Mouse (Mus musculus) B cell, adult 2 months (primary cell): ENCODE measurements at regions not wholly inside any gene's neighbourhood (a gene's known extent, or its start where the extent isn't known, plus 50 kb on each side); places are given as distances from the start of the nearest gene placed in this dataset.

Source experiments
- DNase-seq, 2 experiments: peaks; one replicate each; pipeline ENCODE4 v3.0.0; 2022

- DNase-seq, result no peak
Measured at GRCm38 (mm10) chr5:119307768-119308167, 362.7 kb upstream of the Tbx3 start.

- DNase-seq, result no peak
Measured at GRCm38 (mm10) chr5:119310178-119310930, 360.1 kb upstream of the Tbx3 start.

DNA sequence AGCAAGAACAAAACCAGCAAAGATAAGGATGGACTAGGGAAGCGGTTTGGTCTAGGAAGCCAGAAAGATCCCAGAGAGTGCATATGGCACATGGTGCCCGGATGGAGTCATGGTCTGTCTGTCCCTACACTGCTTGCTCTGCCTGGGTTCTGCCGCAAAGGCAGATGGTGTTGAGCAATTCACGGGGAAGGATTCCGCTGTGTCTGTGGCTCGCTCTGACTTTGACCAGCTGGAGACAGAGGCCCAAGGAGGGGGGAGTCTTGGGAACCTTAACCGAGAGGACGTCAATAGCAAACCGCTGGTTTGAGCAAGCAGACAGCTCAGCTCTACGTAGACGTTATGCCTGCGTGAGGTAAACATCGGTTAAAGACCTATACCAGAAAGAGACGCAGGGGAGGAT, 357.7 kb upstream of the Tbx3 start:
- no peak for DNase-seq

GRCm38 (mm10) chr5:119315149-119315548, 355.3 kb upstream of the Tbx3 start:
- no peak for DNase-seq

DNA sequence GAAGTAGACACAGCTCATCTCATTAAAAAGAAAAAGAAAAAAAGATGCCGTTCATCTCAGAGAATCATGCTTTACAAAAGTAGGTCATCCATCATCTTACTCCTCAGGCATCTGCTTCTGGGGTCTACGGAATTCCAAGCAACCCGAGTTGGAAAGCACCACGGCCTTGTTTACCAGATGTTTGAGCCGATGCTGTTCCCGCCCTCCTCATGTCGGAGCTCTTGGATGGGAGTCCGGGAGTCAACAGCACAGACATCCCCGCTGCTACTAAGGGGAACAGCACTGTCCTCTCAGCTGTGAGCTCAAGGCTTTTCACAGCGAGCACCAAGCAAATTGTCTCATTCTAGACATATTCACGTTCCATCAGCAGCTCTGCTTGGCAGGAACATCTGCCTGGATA, 352.9 kb upstream of the Tbx3 start:
- DNase-seq, result no peak

GRCm38 (mm10) chr5:119321368-119322144, 348.9 kb upstream of the Tbx3 start:
- peak; percentile 29 to 39 for DNase-seq

DNA sequence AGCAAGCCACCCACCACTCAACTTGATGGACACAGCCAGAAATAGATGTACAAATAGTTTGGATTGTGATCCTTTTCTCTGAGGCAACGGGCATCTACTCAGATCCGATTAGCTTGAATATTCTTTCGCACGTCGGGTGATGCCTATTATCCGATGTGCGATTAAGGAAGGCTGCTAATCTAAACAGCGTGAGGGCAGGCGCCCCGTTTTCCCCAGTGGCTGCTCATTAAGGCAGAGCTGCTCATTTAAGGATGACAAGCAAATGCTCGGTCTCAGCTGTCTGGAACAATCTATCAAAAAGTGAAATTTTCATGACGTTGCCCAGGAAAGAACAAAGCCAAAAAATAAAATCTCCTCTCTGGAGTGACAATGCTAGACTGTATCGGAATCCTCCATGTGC, 348.1 kb upstream of the Tbx3 start:
- no peak for DNase-seq

DNA sequence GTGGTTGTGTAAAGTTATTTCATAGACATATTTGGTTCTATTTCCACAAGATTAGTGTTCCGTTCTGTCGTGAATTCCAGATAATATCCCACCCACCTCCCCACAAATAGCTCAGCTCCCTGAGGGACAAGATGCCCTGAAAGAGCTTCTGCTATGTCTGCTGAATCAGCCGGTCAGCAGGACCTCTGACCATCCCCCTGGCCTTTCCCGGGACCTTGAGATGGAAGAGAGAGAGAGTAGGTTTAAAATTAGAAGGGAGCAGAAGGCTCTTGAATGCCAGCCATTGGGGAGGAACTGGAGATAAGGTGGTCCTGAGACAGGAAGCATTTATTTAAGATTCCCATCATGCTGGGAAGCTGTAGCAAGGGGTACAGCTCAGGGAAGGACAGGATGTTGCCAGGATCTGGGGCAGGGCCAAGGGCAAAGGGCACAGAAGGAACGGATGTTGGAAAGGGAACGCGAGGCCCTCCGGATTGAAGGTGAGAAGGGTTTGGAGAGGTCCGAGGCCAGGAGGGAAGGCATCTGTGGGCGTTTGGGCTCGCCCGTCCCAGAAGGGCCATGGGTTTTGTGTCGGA, 344.7 kb upstream of the Tbx3 start:
- no peak for DNase-seq

GRCm38 (mm10) chr5:119326895-119327294, 343.6 kb upstream of the Tbx3 start:
- no peak for DNase-seq

- DNase-seq, result no peak
Measured at GRCm38 (mm10) chr5:119328971-119329370, 341.5 kb upstream of the Tbx3 start.

DNA sequence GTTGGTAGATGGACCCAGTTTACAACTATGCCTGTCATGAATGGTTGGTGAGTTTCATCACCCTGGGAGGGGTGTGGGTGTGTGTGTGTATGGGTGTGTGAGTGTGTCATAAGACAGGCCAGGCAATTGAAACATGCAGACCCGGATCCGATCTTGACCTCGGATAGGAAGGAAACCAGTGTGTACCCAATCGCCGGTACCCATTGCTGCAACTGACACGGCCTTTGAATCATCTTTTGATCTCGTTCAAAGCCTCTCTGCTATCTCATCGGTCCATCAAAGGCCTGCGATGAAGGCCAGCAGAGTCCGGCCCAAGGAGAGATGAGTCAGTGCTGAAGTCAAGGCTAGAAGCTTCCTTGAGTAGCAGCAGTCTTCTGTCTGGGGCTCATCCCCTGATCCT, 341.1 kb upstream of the Tbx3 start:
- DNase-seq, result no peak

DNA sequence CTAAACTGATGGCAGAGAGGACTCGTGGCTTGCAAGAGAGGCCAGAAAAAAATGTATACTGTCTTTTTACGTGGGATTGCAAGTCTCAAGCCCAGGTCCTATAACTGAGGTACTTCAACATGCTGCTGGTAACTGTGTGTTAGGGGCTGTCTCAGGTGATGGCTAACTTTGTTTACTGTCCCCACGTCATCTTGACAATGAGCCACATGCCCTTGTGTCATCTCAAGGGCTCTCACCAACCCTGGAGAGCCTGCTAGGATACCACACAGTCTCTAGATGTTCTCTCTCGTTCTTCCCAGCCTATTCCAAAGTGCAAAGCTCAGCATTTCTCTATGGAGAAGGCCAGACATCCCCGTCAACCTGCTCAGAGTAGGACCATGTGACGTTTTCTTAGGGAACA, 340.6 kb upstream of the Tbx3 start:
- DNase-seq, result no peak

DNA sequence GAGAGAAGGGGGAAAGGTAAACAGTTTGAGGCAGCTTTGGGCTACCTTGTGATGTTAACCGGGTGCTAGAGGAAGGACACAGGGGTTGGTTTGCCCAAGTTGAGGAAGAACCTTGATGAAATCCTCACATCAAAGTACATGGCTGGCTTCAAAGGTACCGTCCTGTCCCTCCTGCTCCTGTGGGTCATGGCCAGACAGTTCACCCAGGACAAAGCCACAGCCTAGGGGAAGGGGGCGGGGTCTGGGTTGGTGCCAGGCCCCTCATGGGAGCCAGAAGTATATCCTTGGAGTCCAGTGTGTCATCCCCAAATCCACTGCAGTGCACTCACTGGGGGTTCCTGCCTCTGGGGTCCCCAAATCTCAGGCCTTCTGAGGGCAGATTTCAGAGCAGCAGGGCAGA, 339.0 kb upstream of the Tbx3 start:
- DNase-seq, result no peak

- DNase-seq, result no peak
Measured at GRCm38 (mm10) chr5:119332621-119333020, 337.8 kb upstream of the Tbx3 start.

- DNase-seq, result no peak
Measured at GRCm38 (mm10) chr5:119335211-119335610, 335.3 kb upstream of the Tbx3 start.

DNA sequence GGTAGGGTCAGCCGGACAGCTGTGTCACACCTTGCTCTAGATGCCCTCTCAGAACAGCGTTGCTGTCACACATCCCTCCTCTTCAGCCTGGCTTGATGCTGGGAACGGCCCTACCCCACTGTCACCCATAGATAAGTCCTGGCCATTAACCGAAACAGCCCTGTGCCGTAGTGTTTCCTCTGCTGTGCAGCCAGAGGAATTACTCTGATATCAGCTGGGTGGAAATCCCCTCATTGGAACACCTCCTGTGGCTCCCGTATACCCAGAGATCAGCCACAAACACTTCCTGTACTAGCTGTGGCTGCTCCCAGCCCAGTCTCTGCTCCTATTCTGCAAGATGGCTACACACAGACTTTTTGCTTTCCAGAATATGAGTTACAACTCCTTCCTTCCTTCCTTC, 334.5 kb upstream of the Tbx3 start:
- DNase-seq, result no peak

GRCm38 (mm10) chr5:119337739-119338138, 332.7 kb upstream of the Tbx3 start:
- DNase-seq, result no peak

GRCm38 (mm10) chr5:119338711-119339110, 331.8 kb upstream of the Tbx3 start:
- no peak for DNase-seq

- DNase-seq, result no peak
Measured at GRCm38 (mm10) chr5:119348303-119348702, 322.2 kb upstream of the Tbx3 start.

GRCm38 (mm10) chr5:119349395-119349794, 321.1 kb upstream of the Tbx3 start:
- DNase-seq, result no peak

DNA sequence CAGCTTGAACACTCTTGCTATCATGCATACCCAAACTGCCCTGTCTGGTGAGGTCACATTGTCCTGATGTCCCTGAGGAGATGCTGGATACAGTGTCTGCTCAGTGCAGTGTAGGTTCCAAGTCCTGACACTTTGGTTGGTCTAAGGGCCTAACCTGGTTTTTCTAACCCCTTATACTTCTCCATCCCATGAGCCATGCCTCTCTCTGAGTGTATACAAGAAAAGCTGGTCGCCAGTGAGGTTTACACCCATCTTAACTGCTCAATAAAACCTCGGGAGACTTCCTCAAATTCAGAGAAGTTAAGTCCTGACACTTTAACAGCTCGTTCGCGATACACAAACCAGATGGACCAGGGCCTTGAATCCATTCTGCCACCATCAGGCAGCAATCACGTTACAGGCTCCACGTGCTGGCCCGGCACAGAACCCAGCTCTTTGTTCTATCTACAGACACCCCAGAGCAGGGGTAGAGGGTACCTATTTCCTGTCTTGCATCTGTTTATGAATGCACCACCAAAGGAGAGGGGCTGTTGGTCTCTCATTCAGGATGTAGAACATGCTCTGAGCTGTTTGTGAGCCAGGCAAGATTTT, 320.0 kb upstream of the Tbx3 start:
- DNase-seq, result no peak

- no peak for DNase-seq
Measured at GRCm38 (mm10) chr5:119355471-119355870, 315.0 kb upstream of the Tbx3 start.

DNA sequence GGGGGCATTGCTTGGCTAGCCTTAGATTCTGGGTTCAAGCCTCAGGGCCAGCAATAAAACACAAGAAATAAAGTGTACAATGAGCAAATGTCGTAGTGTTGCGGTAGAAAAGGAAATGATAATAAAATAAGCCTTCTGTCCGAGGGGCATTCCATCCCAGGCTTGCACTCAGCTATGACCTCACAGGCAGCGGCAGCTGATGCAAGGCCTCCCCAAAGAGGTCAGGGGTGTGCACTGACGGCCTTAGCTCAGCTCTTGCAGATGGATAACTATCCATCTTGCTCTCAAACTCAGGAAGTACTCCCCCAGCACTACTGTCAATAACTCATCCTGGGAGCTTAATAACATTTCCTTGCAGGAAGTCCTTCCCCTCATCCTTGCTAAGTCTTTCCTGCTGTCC, 314.4 kb upstream of the Tbx3 start:
- no peak for DNase-seq

GRCm38 (mm10) chr5:119359709-119360108, 310.8 kb upstream of the Tbx3 start:
- peak in 1 of 2 experiments; percentile 31 for DNase-seq
